Mouse (Mus musculus): ENCODE measurements around the gene Serinc2.

DNA sequence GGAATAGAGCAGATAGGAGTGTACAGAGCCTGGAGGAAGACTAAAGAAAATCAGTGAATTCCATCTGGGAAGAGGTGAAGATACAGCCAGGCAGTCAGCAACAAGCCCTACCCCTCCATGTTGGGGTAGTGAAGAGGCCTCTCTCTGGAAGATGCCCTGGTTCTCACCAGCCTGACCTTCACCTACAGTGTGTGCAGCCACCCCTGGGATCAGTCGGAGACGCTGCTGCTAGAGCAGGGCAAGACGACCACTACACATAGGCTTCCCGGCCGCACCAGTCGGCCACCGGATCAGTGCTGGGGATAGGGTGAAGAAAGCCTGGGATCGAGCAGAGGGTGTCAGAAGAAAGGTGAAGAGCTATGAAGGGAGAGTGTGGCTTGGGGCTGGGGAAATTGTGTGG lies 30.2 kb upstream of the Serinc2 start:
- no peak for TF ChIP-seq TAL1 (IDR thresholded peaks at IDR 0.05; ENCODE audit: low read length)
- TF ChIP-seq GATA1 (IDR thresholded peaks at IDR 0.05; ENCODE audit: low read length) = no peak
